Mouse (Mus musculus) urinary bladder, postnatal 0 days (tissue): Measurements from ENCODE around the gene Vmn1r57. TPM values are rescaled to one million over a fixed set of nuclear protein-coding genes. Genes with fewer than 3 reads are reported as not detected.

Source experiments
- polyA plus RNA-seq: library from polyadenylated mRNA; unstranded; fragments of >200 nt; fragmentation: Nextera tagmentation; extraction: Ambion mirVana; gene quantifications from 2 replicates; pipeline ENCODE4 v1.2.1, GENCODE M21; 2015

Gene Vmn1r57
- polyA plus RNA-seq = not detected in 2 replicates

DNA sequence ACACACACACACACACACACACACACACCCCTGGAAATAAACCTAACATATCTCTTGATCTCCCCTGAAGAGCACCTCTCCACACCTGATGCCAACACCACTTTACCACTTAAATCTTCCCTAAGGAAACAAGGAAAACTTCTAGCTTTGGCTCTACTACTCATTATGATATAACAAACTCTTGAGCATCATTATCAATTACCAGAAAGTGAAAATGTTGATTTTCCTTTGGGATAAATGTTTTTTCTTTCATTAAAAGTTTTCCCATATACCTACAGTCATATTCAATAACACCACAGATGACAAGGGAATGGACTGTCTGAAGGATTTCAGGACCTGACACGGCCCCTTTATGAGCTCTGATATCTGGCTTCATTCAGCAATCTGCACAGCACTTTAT, at the start of gene Vmn1r57:
TSS of gene Vmn1r57 (plus strand) at position 301 of the 400 bp plus-strand sequence.

DNA sequence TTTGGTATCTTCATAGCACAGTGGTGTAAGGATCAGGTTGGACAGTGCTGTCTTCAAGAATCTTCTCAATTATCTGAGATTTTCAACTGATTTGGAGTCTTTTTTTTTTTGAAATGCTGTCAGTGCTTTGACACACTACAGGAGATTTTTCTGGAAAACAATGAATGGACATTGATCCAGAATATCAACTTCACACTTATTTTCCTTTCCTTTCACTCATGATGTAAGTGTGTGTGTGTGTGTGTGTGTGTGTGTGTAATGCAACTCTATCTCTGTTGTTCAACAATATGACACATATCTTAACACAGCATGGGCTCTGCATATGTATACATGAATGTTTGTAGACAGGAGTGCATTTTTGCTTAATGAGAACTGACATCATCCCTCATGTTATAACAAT, 21.6 kb upstream of the Vmn1r57 start, which contains the start of gene Vmn1r56:
TSS of gene Vmn1r56 (minus strand) at position 101 of the 400 bp plus-strand sequence.

Other genes with a start within 250 kb of the Vmn1r57 start
- not detected in 2 replicates for gene Sbk3, start 247.3 kb upstream of the Vmn1r57 start, polyA plus RNA-seq
- 12.7 and 15.0 TPM in 2 replicates for gene Zfp579, start 222.3 kb upstream of the Vmn1r57 start, polyA plus RNA-seq
- 13.2 and 14.0 TPM in 2 replicates for gene Zfp524, start 204.1 kb upstream of the Vmn1r57 start, polyA plus RNA-seq
- gene Fiz1, start 203.8 kb upstream of the Vmn1r57 start, polyA plus RNA-seq = 15.1 and 16.0 TPM in 2 replicates
- gene Gm44973, start 203.0 kb upstream of the Vmn1r57 start, polyA plus RNA-seq = 2.4 and 4.0 TPM in 2 replicates
- gene Zfp865, start 198.1 kb upstream of the Vmn1r57 start, polyA plus RNA-seq = 3.1 TPM in 2 replicates
- gene Ccdc106, start 197.9 kb upstream of the Vmn1r57 start, polyA plus RNA-seq = 53.3 and 57.1 TPM in 2 replicates
- gene 4632433K11Rik, start 184.4 kb upstream of the Vmn1r57 start, polyA plus RNA-seq = not detected in 2 replicates
- 3.9 and 5.4 TPM in 2 replicates for gene Zfp784, start 180.0 kb upstream of the Vmn1r57 start, polyA plus RNA-seq
- 33.3 and 37.8 TPM in 2 replicates for gene Zfp580, start 167.0 kb upstream of the Vmn1r57 start, polyA plus RNA-seq
- gene U2af2, start 156.3 kb upstream of the Vmn1r57 start, polyA plus RNA-seq = 51.0 and 53.6 TPM in 2 replicates
- gene Epn1, start 138.3 kb upstream of the Vmn1r57 start, polyA plus RNA-seq = 39.4 and 40.6 TPM in 2 replicates
- gene Rfpl4, start 101.5 kb upstream of the Vmn1r57 start, polyA plus RNA-seq = not detected in 2 replicates
- gene Rasl2-9, start 92.5 kb upstream of the Vmn1r57 start, polyA plus RNA-seq = 0.57 and 1.1 TPM in 2 replicates
- not detected in 2 replicates for gene Vmn1r55, start 68.8 kb upstream of the Vmn1r57 start, polyA plus RNA-seq
- gene Vmn1r56, start 21.7 kb upstream of the Vmn1r57 start, polyA plus RNA-seq = not detected in 2 replicates
- gene Gm5065, start 132.0 kb downstream of the Vmn1r57 start, polyA plus RNA-seq = not detected in 2 replicates
- gene Nlrp2, start 132.5 kb downstream of the Vmn1r57 start, polyA plus RNA-seq = not detected in 2 replicates
- gene Vmn1r58, start 194.9 kb downstream of the Vmn1r57 start, polyA plus RNA-seq = not detected in 2 replicates
- gene Vmn1r59, start 238.3 kb downstream of the Vmn1r57 start, polyA plus RNA-seq = not detected in 2 replicates